Mouse (Mus musculus) heart, adult 2 months (tissue): ENCODE data around the gene Xylt2. TPM values are rescaled to one million over a fixed set of nuclear protein-coding genes. Genes with fewer than 3 reads are reported as not detected.
"Not testable (repeated sequence)": the region's sequence is repeated elsewhere in the genome, so short reads cannot be mapped to it uniquely, and the experiment has no call there.

Experiments
- DNase-seq, 2 experiments: peaks; one replicate each; pipeline ENCODE4 v3.0.0; 2021
- H3K27ac ChIP-seq: fragments of 200-600 bp; 2 replicates; pipeline ENCODE4 v1.8.1; 2022
- H3K27me3 ChIP-seq: fragments of 200-500 bp; 2 replicates; pipeline ENCODE4 v1.6.1; 2012; ENCODE audit warnings: mild to moderate bottlenecking, low read length, inconsistent platforms, mixed read lengths; ENCODE audit not compliant: control insufficient read depth, insufficient read depth
- H3K36me3 ChIP-seq: fragments of 200-500 bp; 2 replicates; pipeline ENCODE4 v1.6.1; 2012; ENCODE audit warnings: low read length, inconsistent platforms; ENCODE audit not compliant: control insufficient read depth, insufficient read depth
- H3K4me1 ChIP-seq: fragments of 200-500 bp; 2 replicates; pipeline ENCODE4 v1.6.1; 2011; ENCODE audit warnings: low read length; ENCODE audit not compliant: control insufficient read depth, insufficient read depth
- H3K4me3 ChIP-seq: fragments of 200-600 bp; 2 replicates; pipeline ENCODE4 v1.8.1; 2022
- H3K79me2 ChIP-seq: fragments of 200-500 bp; replicated peaks from 2 replicates; pipeline ENCODE4 v1.6.1; 2012; ENCODE audit warnings: mild to moderate bottlenecking, inconsistent platforms, low read length, moderate library complexity, mixed read lengths; ENCODE audit not compliant: control insufficient read depth, insufficient read depth
- H3K9ac ChIP-seq: fragments of 200-500 bp; 2 replicates; pipeline ENCODE4 v1.6.1; 2012; ENCODE audit warnings: low read depth, mild to moderate bottlenecking, control low read depth, inconsistent platforms, low read length, mixed read lengths
- CTCF ChIP-seq: fragments of 200-600 bp; IDR thresholded peaks from 2 replicates; pipeline ENCODE4 v1.8.1; 2022; ENCODE audit warnings: antibody characterized with exemption, mild to moderate bottlenecking, moderate library complexity
- EP300 ChIP-seq: fragments of 200-500 bp; IDR thresholded peaks from 2 replicates; pipeline ENCODE4 v1.6.1; 2011; ENCODE audit warnings: low read depth, low read length, control low read depth; ENCODE audit not compliant: insufficient read depth
- POLR2A ChIP-seq: fragments of 200-500 bp; IDR thresholded peaks from 2 replicates; pipeline ENCODE4 v1.6.1; 2011; ENCODE audit warnings: mild to moderate bottlenecking, low read depth, low read length, control low read depth; ENCODE audit not compliant: insufficient read depth
- WGBS: fragments of 180-500 bp; shearing (Covaris S2); methylation state at CpG from one replicate; pipeline ENCODE4 v1.1.7; 2018; 5-methylcytosine and 5-hydroxymethylcytosine counted together
- intact Hi-C: fragments of 180-260 bp; cut with DNase I; formaldehyde crosslinking; loops from one replicate; pipeline ENCODE4 v1.15.1; 2025
- polyA plus RNA-seq: library from polyadenylated mRNA; depleted of rRNA; stranded (reverse); fragments of >200 nt; gene quantifications from 2 replicates; pipeline ENCODE4 v1.2.3, GENCODE M21; 2012
- total RNA-seq, 2 experiments: library from RNA; stranded (reverse); gene quantifications; 2 replicates each; pipeline ENCODE4 v1.2.3; 2021

The Xylt2 gene
- total and polyA plus RNA-seq, 3 experiments, result 7.2 to 11.6 (median 7.9) TPM

DNA sequence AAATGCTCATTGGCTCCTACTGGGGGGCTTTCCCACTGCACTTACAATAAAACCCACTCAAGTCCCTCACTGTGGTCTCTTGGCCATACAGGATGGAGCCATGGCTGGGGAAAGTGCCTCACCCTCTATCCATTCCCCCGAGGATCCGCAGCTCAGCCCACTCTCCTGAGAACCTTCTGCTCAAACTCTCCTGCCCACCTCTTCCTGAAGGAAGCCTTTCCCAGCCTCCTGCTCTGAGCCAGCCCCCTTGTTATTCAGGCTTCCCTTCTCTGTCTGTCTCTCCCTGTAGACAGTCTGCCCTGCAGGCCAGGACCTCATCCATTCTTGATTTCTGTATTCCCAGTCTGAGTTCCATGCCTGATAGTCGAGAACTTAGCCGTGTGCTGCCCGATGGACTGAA lies 2.3 kb downstream of the Xylt2 start:
- Histone ChIP-seq H3K36me3 (no peaks in the 10 kb centered on the region), H3K4me1 (peaks cover 12% of the 10 kb centered on the region), H3K27ac (no peak overlapping the region), H3K4me3 (no peak overlapping the region), H3K79me2 (peaks cover 5% of the 10 kb centered on the region; the same call in 1 of the 2 replicates), H3K9ac (no peak overlapping the region), H3K27me3 (no peaks in the 10 kb centered on the region)
- WGBS, result 58% methylated on average over 5 of the region's 5 CpGs
- intact Hi-C loops, result loop anchor here (2.0 kb wide), 1 partner anchor 20 kb away; no protein-coding TSS in a partner anchor
- TF ChIP-seq EP300, result no peak
- TF ChIP-seq POLR2A, result no peak
- no peak for TF ChIP-seq CTCF
- no peak for DNase-seq

GRCm38 (mm10) chr11:94665281-94665680 lies 12.0 kb downstream of the Xylt2 start:
- H3K4me3 ChIP-seq, result no peak overlapping the region
- no peak for DNase-seq
- H3K27me3 ChIP-seq, result no peaks in the 10 kb centered on the region
- H3K4me1 ChIP-seq, result no peaks in the 10 kb centered on the region
- intact Hi-C loops, result no loop called here
- no peak overlapping the region for H3K9ac ChIP-seq
- TF ChIP-seq CTCF (no peak), POLR2A (no peak), EP300 (no peak)
- no peaks in the 10 kb centered on the region for H3K36me3 ChIP-seq
- no peak overlapping the region for H3K27ac ChIP-seq
- 84% methylated on average over 6 of the region's 6 CpGs for WGBS
- no peaks in the 10 kb centered on the region for H3K79me2 ChIP-seq

- no peak for DNase-seq
- no peaks in the 10 kb centered on the region for H3K4me1 ChIP-seq
- no peak overlapping the region for H3K9ac ChIP-seq
- H3K36me3 ChIP-seq, result no peaks in the 10 kb centered on the region
- WGBS, result 53% methylated on average over 1 of the region's 1 CpGs
- no peaks in the 10 kb centered on the region for H3K27me3 ChIP-seq
- peak overlapping the region; percentile 36; the same call in 1 of the 2 replicates for H3K27ac ChIP-seq
- H3K4me3 ChIP-seq, result no peak overlapping the region
- H3K79me2 ChIP-seq, result no peaks in the 10 kb centered on the region
- TF ChIP-seq CTCF, result no peak
- no peak for TF ChIP-seq POLR2A
- TF ChIP-seq EP300, result no peak
- intact Hi-C loops, result no loop called here
Observed at GRCm38 (mm10) chr11:94661344-94661743, 16.0 kb downstream of the Xylt2 start.

- H3K9ac ChIP-seq, result peak within 1 kb of the TSS; percentile 59
- H3K27ac ChIP-seq, result peak within 1 kb of the TSS; percentile 99
- WGBS, result under 1% methylated on average over 32 of the region's 32 CpGs
- H3K36me3 ChIP-seq, result peaks cover 3% of the 10 kb centered on the region; the same call in 1 of the 2 replicates
- DNase-seq, result peak; percentile 90 to 94
- peak within 1 kb of the TSS; percentile 66 for H3K4me3 ChIP-seq
- H3K79me2 ChIP-seq, result no peaks in the 10 kb centered on the region; the same call in 1 of the 2 replicates
- no peaks in the 10 kb centered on the region; the same call in none of the 2 replicates for H3K4me1 ChIP-seq
- intact Hi-C loops, result loop anchor here (2.0 kb wide), 1 partner anchor 21 kb away; no protein-coding TSS in a partner anchor
- H3K27me3 ChIP-seq, result no peaks in the 10 kb centered on the region
- TF ChIP-seq CTCF (0 out of 2 replicates have a peak, but pooled peaks have one; percentile 8), POLR2A (peak; percentile 69), EP300 (0 out of 2 replicates have a peak, but pooled peaks have one; percentile 61)
Observed at GRCm38 (mm10) chr11:94653663-94654436, 23.5 kb downstream of the Xylt2 start, which contains the start of the genes Mrpl27 and Eme1. TSS of gene Mrpl27 (plus strand) at chr11:94653767. TSS of gene Eme1 (minus strand) at chr11:94653964.

GRCm38 (mm10) chr11:94652973-94653372 lies 24.3 kb downstream of the Xylt2 start:
- Histone ChIP-seq H3K79me2 (no peaks in the 10 kb centered on the region; the same call in 1 of the 2 replicates), H3K27me3 (no peaks in the 10 kb centered on the region), H3K9ac (no peak overlapping the region), H3K4me3 (no peak overlapping the region), H3K4me1 (no peaks in the 10 kb centered on the region; the same call in none of the 2 replicates), H3K27ac (no peak overlapping the region), H3K36me3 (peaks cover 3% of the 10 kb centered on the region; the same call in 1 of the 2 replicates)
- intact Hi-C loops, result no loop called here
- TF ChIP-seq POLR2A (no peak), CTCF (no peak), EP300 (no peak)
- no peak for DNase-seq
- 44% methylated on average over 8 of the region's 8 CpGs for WGBS

DNA sequence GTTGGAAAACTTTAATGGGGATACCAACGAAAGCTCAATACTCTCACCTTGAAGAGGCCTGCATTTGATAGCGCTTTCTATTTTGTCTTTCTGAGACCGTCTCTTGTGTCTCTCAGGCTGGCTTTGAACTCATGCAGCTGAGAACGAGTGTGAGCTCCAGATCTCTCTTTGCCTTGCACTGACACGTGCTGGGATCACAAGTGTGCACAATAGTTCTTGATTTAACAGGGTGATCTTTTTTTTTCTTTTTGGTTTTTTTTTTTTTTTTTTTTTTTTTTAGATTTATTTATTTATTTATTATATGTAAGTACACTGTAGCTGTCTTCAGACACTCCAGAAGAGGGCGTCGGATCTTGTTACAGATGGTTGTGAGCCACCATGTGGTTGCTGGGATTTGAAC lies 26.1 kb downstream of the Xylt2 start:
- 91% methylated on average over 7 of the region's 7 CpGs for WGBS
- H3K4me3 ChIP-seq, H3K9ac ChIP-seq, DNase-seq, H3K79me2 ChIP-seq, intact Hi-C loops, H3K36me3 ChIP-seq, H3K27me3 ChIP-seq, H3K27ac ChIP-seq, H3K4me1 ChIP-seq: not testable (repeated sequence)
